Mouse (Mus musculus) heart, embryonic 10.5 days (tissue): ENCODE data around the gene Safb. TPM values are rescaled to one million over a fixed set of nuclear protein-coding genes. Genes with fewer than 3 reads are reported as not detected.

Experiments used
- DNase-seq: peaks from one replicate; pipeline ENCODE4 v3.0.0-alpha.2; 2017; ENCODE audit warnings: low spot score
- H3K27ac ChIP-seq: fragments of 300-500 bp; sonication (generic); 2 replicates; pipeline ENCODE4 v1.5.1; 2016; ENCODE audit warnings: mild to moderate bottlenecking
- H3K27me3 ChIP-seq: fragments of 300-500 bp; sonication (generic); 2 replicates; pipeline ENCODE4 v1.6.1; 2016; ENCODE audit warnings: mild to moderate bottlenecking; ENCODE audit not compliant: poor library complexity, insufficient read depth, severe bottlenecking
- H3K36me3 ChIP-seq: fragments of 300-500 bp; sonication (generic); 2 replicates; pipeline ENCODE4 v1.6.1; 2016; ENCODE audit warnings: mild to moderate bottlenecking, moderate library complexity
- H3K4me1 ChIP-seq: fragments of 300-500 bp; sonication (generic); 2 replicates; pipeline ENCODE4 v1.6.1; 2016; ENCODE audit warnings: mild to moderate bottlenecking
- H3K4me3 ChIP-seq: fragments of 300-500 bp; sonication (generic); 2 replicates; pipeline ENCODE4 v1.5.1; 2016; ENCODE audit warnings: mild to moderate bottlenecking, moderate library complexity
- H3K9me3 ChIP-seq: fragments of 300-500 bp; sonication (generic); 2 replicates; pipeline ENCODE4 v1.6.1; 2016; ENCODE audit warnings: mild to moderate bottlenecking, moderate library complexity
- WGBS: fragments of 180-500 bp; shearing (Covaris S2); methylation state at CpG from one replicate; pipeline ENCODE4 v1.1.7; 2016; 5-methylcytosine and 5-hydroxymethylcytosine counted together
- polyA plus RNA-seq: library from polyadenylated mRNA; unstranded; fragments of >200 nt; fragmentation: Nextera tagmentation; extraction: Ambion mirVana; gene quantifications from 2 replicates; pipeline ENCODE4 v1.2.1, GENCODE M21; 2016

Safb gene
- 106 and 128 TPM in 2 replicates for polyA plus RNA-seq

DNA sequence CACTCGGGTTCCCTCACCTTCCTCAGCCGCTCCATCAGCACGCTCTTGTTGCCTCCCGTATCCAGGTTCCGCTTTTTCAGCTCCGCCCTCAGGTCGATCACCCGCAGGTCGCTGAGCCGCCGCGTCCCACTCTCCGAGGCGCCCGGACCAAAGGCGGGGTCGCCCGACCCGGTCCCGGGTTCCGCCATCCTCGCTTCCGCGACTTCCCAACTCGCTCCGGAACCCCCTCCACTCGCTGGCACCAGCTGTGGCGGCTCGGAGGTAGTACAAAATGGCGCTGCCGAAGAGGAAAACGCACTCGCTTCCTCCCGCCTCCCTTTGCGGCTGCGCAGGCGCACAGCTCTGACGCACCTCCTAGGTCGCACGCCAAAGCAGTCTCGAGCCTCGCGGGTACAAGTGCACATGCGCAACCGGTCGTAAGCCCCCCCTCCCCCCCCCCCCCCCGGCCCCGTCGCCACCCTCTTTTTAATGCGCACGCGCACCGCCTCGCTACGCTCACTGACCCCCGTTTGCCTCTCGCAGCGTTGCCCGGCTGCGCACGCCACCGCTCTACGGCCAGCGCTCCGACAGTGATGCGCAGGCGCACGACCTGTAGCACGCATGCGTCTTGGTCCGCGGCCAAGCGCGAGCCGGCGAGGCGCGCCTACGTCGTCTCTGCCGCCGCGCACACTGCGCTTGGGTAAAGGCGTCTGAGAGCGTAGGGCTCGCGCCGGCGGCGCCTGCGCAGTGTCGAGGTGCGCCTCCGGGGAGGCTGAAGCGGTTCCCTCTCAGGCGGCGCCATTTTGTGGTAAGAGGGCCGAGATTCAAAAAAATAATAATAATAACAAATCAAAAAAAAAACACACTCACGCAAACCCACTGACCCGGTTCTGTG lies at the start of gene Safb, which contains the start of gene Safb2:
Safb (plus strand) TSS at position 569 of the 874 bp plus-strand sequence.
Safb2 (minus strand) TSS at position 329 of the 874 bp plus-strand sequence.
- Histone ChIP-seq H3K4me3 (peak within 1 kb of the TSS; percentile 90), H3K9me3 (no peaks in the 10 kb centered on the region), H3K27ac (peak within 1 kb of the TSS; percentile 92), H3K36me3 (peaks cover 69% of the 10 kb centered on the region), H3K4me1 (peaks cover 35% of the 10 kb centered on the region), H3K27me3 (no peaks in the 10 kb centered on the region)
- WGBS, result under 1% methylated on average over 86 of the region's 101 CpGs
- DNase-seq, result peak; percentile 99

DNA sequence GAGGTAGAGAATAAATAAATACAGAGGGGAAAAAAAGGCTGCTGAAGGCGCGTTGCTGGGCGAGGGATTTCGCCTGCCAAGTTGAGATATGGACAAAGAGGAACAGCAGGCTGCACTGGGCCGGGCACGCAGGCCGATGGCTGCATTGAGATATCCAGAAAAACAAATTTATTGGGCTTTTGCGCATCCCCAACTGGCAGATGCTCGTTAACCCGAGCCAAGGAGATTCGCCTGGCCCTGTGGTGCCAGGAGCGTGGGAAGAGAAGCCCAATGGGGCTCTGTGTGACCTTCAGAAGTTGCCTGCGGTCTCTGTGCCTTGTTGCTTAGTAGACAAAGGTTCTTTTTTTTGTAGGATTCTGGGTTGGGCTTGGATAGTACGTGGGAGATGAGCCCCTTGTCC lies 48.4 kb upstream of the Safb start:
- Histone ChIP-seq H3K27ac (no peak overlapping the region), H3K27me3 (peaks cover 14% of the 10 kb centered on the region; the same call in 1 of the 2 replicates), H3K36me3 (no peaks in the 10 kb centered on the region), H3K4me3 (no peak overlapping the region), H3K9me3 (no peaks in the 10 kb centered on the region), H3K4me1 (peaks cover 8% of the 10 kb centered on the region; the same call in 1 of the 2 replicates)
- WGBS, result 73% methylated on average over 14 of the region's 14 CpGs
- no peak for DNase-seq

DNA sequence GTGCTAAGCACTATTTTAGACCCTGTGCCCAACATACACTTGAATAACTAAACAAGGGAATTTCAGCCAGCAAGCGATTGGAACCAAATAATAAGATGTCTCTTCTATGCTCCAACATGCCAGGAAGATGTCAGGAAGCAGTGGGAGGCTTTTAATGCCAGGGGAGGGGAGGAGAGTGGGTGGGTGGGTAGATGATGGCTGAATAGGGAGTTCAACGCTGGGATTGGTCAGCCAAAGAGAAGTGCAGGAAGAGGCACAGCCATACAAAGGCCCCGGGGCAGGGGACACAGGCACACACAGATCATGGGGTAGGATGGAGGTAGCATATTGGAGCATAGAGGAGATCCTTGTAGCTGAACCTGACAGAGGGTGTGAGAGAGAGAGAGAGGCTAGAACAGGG lies 47.8 kb upstream of the Safb start:
- Histone ChIP-seq H3K4me1 (peaks cover 8% of the 10 kb centered on the region; the same call in 1 of the 2 replicates), H3K9me3 (no peaks in the 10 kb centered on the region), H3K27me3 (peaks cover 16% of the 10 kb centered on the region; the same call in 1 of the 2 replicates), H3K36me3 (no peaks in the 10 kb centered on the region), H3K4me3 (no peak overlapping the region), H3K27ac (no peak overlapping the region)
- DNase-seq, result no peak
- 64% methylated on average over 3 of the region's 3 CpGs for WGBS

DNA sequence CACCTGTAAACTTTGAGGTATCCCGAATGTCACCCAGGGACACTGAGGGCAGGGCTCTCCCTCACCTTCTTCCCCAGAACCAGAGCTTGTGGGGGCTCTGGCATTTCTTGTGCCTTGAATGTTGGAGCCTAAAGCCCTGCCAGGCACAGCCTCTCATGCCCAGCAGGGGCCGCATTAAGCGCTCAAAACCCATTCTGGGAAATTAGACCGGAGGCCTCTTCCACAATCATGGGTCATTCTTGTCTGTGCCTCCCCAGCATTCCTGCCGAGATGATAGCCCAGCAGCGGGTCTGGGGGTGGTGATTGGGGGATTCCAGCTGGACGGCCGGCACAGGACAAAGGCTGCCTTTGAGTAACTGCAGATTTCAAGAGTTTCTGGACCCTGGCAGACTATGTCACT lies 46.7 kb upstream of the Safb start:
- no peaks in the 10 kb centered on the region for H3K9me3 ChIP-seq
- DNase-seq, result no peak
- peaks cover 8% of the 10 kb centered on the region; the same call in 1 of the 2 replicates for H3K4me1 ChIP-seq
- H3K27ac ChIP-seq, result peak overlapping the region; percentile 62; the same call in 1 of the 2 replicates
- H3K4me3 ChIP-seq, result no peak overlapping the region
- H3K27me3 ChIP-seq, result peaks cover 20% of the 10 kb centered on the region; the same call in 1 of the 2 replicates
- no peaks in the 10 kb centered on the region for H3K36me3 ChIP-seq
- WGBS, result 27% methylated on average over 8 of the region's 8 CpGs

GRCm38 (mm10) chr17:56540562-56540975 lies 44.1 kb upstream of the Safb start:
- WGBS, result 41% methylated on average over 6 of the region's 6 CpGs

GRCm38 (mm10) chr17:56542736-56543135 lies 41.9 kb upstream of the Safb start:
- Histone ChIP-seq H3K27me3 (peaks cover 21% of the 10 kb centered on the region; the same call in 1 of the 2 replicates), H3K27ac (no peak overlapping the region), H3K4me1 (peaks cover 13% of the 10 kb centered on the region), H3K9me3 (no peaks in the 10 kb centered on the region), H3K4me3 (no peak overlapping the region), H3K36me3 (no peaks in the 10 kb centered on the region)
- no peak for DNase-seq
- 52% methylated on average over 8 of the region's 8 CpGs for WGBS

More at GRCm38 (mm10) chr17:56540562-56540975, 44.1 kb upstream of the Safb start:
- Histone ChIP-seq H3K4me3 (no peak overlapping the region), H3K27me3 (peaks cover 21% of the 10 kb centered on the region; the same call in 1 of the 2 replicates), H3K9me3 (no peaks in the 10 kb centered on the region), H3K36me3 (no peaks in the 10 kb centered on the region), H3K27ac (no peak overlapping the region), H3K4me1 (peaks cover 8% of the 10 kb centered on the region; the same call in 1 of the 2 replicates)
- no peak for DNase-seq

GRCm38 (mm10) chr17:56543684-56544224 lies 40.9 kb upstream of the Safb start:
- H3K27ac ChIP-seq, result no peak overlapping the region
- DNase-seq, result no peak
- 73% methylated on average over 3 of the region's 3 CpGs for WGBS
- H3K36me3 ChIP-seq, result no peaks in the 10 kb centered on the region
- no peaks in the 10 kb centered on the region for H3K9me3 ChIP-seq
- peaks cover 9% of the 10 kb centered on the region for H3K4me1 ChIP-seq
- peaks cover 17% of the 10 kb centered on the region; the same call in 1 of the 2 replicates for H3K27me3 ChIP-seq
- no peak overlapping the region for H3K4me3 ChIP-seq

GRCm38 (mm10) chr17:56544699-56545387 lies 39.8 kb upstream of the Safb start:
- DNase-seq, result no peak
- 76% methylated on average over 7 of the region's 7 CpGs for WGBS

GRCm38 (mm10) chr17:56545945-56546344 lies 38.7 kb upstream of the Safb start:
- Histone ChIP-seq H3K27ac (no peak overlapping the region), H3K36me3 (no peaks in the 10 kb centered on the region), H3K4me1 (peaks cover 6% of the 10 kb centered on the region), H3K27me3 (peaks cover 10% of the 10 kb centered on the region; the same call in 1 of the 2 replicates), H3K4me3 (no peak overlapping the region), H3K9me3 (no peaks in the 10 kb centered on the region)
- DNase-seq, result no peak
- 56% methylated on average over 1 of the region's 1 CpGs for WGBS

More at GRCm38 (mm10) chr17:56544699-56545387, 39.8 kb upstream of the Safb start:
- H3K27me3 ChIP-seq, result peaks cover 15% of the 10 kb centered on the region; the same call in 1 of the 2 replicates
- no peak overlapping the region for H3K27ac ChIP-seq
- H3K4me1 ChIP-seq, result peaks cover 9% of the 10 kb centered on the region
- H3K36me3 ChIP-seq, result no peaks in the 10 kb centered on the region
- no peak overlapping the region for H3K4me3 ChIP-seq
- no peaks in the 10 kb centered on the region for H3K9me3 ChIP-seq

DNA sequence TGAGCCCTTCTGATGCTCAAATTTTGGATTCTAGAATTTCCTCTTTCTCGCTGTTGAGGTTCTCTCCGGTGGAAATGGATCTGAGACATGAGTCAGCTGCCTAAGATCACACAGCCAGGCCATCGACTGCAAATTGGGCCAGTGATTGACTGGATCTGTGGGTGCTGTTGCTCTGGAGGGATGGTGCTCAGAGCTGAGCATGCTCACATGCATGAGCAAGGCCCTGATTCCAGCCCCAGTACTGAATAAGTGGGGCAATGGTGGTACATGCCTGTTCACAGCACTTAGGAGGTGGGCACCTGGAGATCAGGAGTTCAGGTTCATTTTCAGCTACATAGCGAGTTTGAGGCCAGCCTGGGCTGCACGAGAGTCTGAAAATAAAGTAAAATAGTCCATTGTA lies 38.0 kb upstream of the Safb start:
- WGBS, result 82% methylated on average over 5 of the region's 5 CpGs
- H3K4me1 ChIP-seq, result peaks cover 6% of the 10 kb centered on the region
- no peaks in the 10 kb centered on the region for H3K36me3 ChIP-seq
- H3K27me3 ChIP-seq, result peaks cover 6% of the 10 kb centered on the region; the same call in 1 of the 2 replicates
- DNase-seq, result no peak
- H3K9me3 ChIP-seq, result no peaks in the 10 kb centered on the region
- no peak overlapping the region for H3K27ac ChIP-seq
- no peak overlapping the region for H3K4me3 ChIP-seq

DNA sequence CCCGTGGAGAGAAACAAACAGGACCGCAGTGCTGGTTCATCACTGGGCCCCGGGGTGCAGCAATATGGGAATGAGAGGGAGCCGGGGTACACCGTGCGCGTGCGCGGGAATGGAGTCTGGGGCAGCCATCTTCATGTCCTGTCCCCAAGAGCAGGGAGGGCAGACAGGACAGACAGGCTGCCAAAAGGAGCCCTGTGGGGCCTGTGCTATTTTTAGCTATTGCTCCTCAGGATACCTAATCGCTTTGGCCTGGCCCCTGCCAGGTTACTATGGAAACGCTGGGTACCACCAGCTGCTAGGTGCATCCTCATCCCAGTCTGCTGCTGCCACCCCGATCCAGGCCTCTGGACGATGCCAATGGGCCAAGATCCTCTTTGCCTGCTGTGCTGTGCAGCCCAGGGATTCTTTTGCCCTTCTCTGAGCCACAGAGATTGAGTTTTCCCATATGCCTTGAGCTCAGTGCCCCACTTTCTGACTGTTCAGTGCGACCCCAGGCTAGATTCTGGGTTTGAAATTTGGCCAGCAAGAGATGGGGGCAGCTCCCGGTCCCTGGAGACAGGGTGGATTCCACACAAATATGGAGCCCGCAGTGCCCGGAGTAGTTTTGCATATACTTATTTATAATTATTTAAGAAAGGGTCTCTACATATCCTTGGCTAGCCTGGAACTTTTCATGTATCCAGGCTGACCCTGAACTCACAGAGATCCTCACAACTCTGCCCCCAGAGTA lies 37.3 kb upstream of the Safb start:
- DNase-seq, result no peak
- 66% methylated on average over 17 of the region's 17 CpGs for WGBS
- Histone ChIP-seq H3K4me3 (no peak overlapping the region), H3K27me3 (peaks cover 6% of the 10 kb centered on the region; the same call in 1 of the 2 replicates), H3K9me3 (no peaks in the 10 kb centered on the region), H3K36me3 (no peaks in the 10 kb centered on the region), H3K27ac (no peak overlapping the region), H3K4me1 (peaks cover 6% of the 10 kb centered on the region)
